Mouse (Mus musculus) C2C12 (cell line): ENCODE measurements around the gene Bsn.

Source experiments
- CEBPB ChIP-seq: IDR thresholded peaks from one replicate; pipeline ENCODE4 v1.6.1; 2011; ENCODE audit warnings: low read depth, mild to moderate bottlenecking, control low read depth, moderate library complexity
- CTCF ChIP-seq: IDR thresholded peaks from one replicate; pipeline ENCODE4 v1.5.1; 2011; ENCODE audit not compliant: control insufficient read depth, insufficient read depth, insufficient read length
- FOSL1 ChIP-seq: IDR thresholded peaks from one replicate; pipeline ENCODE4 v1.8.0; 2011; ENCODE audit warnings: mild to moderate bottlenecking, low read length; ENCODE audit not compliant: poor library complexity, insufficient read depth, severe bottlenecking
- MAX ChIP-seq: IDR thresholded peaks from one replicate; pipeline ENCODE4 v1.6.1; 2011; ENCODE audit warnings: mild to moderate bottlenecking, control low read depth
- MYOD1 ChIP-seq: IDR thresholded peaks from one replicate; pipeline ENCODE4 v1.6.1; 2011; ENCODE audit warnings: low read depth; ENCODE audit not compliant: control insufficient read depth, insufficient read length
- MYOG ChIP-seq: IDR thresholded peaks from one replicate; pipeline ENCODE4 v1.6.1; 2011; ENCODE audit not compliant: control insufficient read depth, insufficient read length; ENCODE audit errors: extremely low read depth
- USF1 ChIP-seq: IDR thresholded peaks from one replicate; pipeline ENCODE4 v1.6.1; 2011; ENCODE audit warnings: low read depth, mild to moderate bottlenecking, control low read depth, moderate library complexity

DNA sequence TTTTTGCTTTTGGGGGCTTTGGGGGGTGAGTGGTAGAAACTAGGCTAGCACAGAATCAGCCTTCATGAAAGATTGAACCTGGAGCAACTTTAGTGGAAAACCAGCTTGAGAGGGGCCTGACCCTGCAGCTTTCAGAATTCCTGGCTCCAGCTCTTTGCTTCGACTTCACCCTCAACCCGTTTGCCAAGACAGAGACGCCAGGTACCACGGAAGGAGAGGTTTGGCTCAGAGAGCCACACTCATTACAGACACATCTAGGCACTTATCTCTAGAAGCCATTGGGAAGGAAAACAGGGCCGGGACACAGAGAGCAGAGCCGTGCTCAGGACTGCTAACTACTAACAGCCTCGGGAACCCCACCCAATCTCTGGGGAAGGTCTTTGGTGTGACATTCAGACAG is 32.3 kb downstream of the Bsn start:
- TF ChIP-seq MYOG (no peak), CTCF (no peak), CEBPB (no peak), MYOD1 (no peak), USF1 (no peak), MAX (no peak), FOSL1 (no peak)
